Mouse (Mus musculus): ENCODE results near the gene Wbp4.

The Wbp4 gene

DNA sequence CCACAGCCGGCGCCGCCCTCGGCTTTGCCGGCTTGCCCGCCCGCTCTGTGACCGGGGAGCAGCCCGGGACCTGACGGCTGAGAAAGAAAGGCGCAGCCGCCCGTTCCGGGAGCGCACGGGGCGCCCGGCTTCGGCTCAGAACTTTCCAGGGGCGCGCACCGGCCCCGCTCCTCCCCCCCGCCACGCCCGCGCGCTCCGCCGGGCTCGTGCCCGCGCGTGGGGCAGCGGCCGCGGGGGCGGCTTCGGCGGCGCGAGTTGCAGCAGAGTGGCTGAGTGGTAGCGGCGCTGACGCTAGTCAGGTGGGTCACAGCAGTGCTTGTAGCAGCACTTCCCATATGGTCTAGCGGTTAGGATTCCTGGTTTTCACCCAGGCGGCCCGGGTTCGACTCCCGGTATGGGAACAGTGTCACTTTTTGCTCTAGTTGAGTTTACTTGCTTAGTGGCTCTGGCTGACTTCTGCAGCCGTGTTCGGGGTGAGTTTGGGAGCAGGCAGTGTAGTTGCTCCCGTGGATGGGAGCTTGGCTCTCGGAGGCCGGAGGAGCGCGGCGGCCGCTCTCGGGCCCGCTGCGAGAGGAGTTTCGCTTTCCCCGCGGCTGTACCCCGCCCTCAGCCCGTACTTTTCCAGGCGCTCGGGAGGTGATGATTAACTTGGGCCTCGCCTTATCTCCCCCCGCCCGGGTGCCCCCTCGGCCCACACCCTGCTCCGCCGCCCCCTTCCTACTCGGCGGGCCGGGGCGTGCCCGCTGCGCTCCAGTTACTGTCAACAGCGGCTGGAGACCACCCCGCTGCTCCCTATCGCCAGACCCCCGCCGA lies at the start of gene Wbp4:
Wbp4 (minus strand) TSS at position 182 of the 813 bp plus-strand sequence.
- DNase-seq (ENCODE audit: low spot score) = peak; percentile 89

- DNase-seq (ENCODE audit: low spot score) = no peak
These were observed 49.4 kb upstream of the Wbp4 start for GRCm38 (mm10) chr14:79530761-79531160.

GRCm38 (mm10) chr14:79529581-79530554 lies 48.5 kb upstream of the Wbp4 start:
- peak; percentile 83 for DNase-seq (ENCODE audit: low spot score)

DNA sequence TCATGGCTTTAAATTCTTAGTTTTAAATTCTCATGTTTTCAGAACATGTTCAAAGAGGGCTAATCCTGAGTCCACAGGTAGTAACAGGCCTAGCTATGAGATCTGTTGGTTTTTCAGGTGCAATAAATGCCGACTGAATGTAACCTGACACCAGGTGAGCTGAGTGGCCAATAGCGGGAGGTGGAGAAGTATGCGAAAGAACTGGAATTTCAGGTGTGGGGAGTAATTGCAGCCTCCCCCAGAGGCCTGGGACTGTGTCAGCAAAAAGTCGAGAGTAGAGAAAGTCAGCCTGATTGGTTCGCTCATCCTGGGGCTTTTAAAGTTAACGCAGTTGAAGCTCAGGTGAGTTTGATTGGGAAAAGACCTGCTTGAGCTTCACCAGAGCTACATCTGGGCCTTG lies 46.4 kb upstream of the Wbp4 start:
- DNase-seq (ENCODE audit: low spot score) = no peak

DNA sequence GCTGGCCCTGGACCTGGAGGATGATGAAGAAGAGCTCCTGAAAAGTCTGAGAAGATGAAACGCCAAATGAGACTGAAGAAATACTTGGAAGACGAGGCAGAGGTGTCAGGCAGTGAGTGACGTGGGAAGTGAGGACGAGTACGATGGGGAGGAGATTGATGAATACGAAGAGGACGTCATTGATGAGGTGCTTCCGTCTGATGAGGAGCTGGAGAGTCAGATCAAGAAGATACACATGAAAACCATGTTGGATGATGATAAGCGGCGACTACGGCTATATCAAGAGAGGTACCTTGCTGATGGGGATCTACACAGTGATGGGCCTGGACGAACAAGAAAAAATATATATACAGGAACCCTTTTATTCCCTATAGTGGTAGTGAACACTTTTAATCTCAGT lies 44.8 kb upstream of the Wbp4 start:
- peak; percentile 69 for DNase-seq (ENCODE audit: low spot score)

DNA sequence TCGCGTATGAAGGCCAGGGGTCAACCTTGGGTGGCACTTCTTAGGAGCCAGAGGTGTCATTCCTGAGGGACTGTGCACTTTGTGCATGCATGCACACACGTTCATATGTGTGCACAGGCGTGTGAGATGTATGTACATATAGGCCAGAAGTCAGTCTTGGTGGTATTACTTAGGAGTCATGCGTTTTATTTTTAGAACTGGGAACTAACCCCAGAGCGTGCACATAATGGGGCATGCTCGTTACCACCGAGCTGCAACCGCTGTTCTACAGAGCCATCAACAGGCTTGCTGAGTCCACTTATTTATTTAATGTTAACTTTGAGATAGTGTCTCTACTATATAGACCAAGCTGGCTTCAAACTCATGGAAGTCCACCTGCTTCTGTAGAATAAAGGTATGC lies 41.1 kb upstream of the Wbp4 start:
- DNase-seq (ENCODE audit: low spot score) = no peak

DNA sequence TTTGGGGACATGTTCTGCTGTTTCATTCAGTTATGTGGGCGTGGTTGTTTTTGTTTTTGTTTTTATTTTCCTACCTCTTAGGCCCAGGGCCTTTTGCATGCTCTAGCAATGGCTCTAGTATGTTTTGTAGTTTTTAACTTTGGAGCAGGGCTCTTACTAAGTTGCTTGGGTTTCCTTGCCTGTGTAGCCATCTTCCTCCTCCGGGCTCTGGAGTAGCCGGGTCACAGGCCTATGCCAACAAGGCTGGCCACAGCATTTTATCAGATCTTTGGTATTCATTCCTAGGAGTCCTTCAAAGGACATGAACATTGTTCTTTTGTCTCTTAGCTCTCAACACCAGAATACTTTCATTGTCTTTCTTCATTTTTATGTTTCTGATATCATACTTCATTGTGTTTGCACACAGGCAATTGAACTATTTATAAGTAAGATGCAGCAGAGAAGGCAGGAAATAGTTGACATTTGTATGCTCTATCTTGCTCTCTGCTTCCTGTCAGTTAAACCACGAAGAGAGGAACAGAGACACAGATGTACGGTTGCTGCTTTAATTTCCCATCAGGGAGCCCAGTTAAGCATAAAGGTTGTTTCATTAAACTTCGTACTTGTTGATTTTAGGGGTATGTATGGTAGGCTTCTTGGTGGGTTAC lies 40.3 kb upstream of the Wbp4 start:
- peak; percentile 51 for DNase-seq (ENCODE audit: low spot score)

DNA sequence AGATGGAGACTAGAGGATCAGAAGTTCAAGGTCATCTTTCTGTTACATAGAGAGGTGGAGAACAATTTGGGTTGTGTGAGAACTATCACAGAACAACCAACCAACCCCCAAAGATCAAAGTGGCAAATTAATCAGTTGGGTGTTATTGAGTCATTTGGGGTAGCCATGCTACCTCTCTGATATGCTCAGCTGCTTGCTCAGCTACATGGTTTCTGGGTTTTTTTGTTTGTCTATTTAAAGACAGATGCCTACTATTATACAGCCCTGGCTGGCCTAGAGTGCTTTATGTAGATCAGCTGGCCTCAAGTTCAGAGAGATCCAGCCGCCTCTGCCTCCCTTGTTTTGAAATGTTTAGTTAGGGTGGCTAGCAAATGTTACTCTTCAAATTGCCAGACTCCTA lies 39.7 kb upstream of the Wbp4 start:
- DNase-seq (ENCODE audit: low spot score) = no peak

DNA sequence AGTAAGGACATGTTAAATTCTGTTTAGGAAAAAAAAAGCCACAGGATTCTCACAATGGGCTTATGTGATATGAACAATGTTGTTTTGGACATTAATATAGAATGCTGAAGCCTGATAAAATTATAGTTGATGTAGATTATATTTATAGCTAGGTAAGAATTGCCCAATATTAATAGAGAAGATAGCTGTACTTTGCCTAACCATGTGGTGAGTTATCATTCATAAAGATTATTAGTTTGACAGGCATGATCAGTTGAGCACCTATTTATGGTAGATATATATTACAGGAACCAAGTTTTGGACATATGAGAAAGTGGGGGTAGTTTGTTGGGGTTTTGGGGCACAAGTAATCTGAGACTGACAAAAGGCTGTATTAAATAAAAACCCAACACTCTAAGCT lies 39.3 kb upstream of the Wbp4 start:
- DNase-seq (ENCODE audit: low spot score) = no peak

DNA sequence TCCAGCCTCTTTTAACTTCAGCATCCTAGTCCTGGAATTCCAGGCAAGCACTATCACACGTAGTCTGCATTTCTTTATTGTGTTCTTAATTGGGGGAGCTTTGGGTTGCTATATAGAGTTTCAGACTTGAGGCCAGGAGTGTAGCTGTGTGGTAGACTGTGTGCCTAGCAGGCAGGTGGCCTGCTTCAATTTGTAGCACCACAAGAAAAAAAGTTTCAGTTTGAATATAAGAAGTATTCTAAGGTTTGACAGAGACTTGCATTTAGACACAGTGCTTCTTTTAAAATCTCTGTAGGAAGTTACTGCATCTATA lies 38.3 kb upstream of the Wbp4 start:
- no peak for DNase-seq (ENCODE audit: low spot score)

- DNase-seq (ENCODE audit: low spot score) = no peak
These were observed 37.7 kb upstream of the Wbp4 start for GRCm38 (mm10) chr14:79518761-79519662.

DNA sequence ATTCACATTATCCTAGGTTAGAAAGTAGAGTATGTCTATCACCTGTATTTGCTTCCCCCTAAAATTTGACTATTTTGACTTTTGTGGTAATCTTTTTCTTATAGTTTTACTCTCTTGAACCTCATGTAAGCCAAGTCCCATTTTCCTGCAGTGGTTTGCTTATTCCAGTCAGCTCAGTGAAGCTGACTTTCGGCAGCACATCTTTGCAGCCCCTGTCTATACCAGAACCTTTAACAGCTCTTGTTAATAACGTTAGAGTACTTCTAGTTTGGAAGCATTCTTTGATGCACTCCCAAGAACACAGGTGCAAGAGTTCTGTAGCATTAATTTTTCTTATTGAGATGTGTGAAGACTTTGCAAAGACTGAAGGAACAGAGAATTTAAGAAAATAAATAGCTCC lies 36.8 kb upstream of the Wbp4 start:
- DNase-seq (ENCODE audit: low spot score) = no peak

DNA sequence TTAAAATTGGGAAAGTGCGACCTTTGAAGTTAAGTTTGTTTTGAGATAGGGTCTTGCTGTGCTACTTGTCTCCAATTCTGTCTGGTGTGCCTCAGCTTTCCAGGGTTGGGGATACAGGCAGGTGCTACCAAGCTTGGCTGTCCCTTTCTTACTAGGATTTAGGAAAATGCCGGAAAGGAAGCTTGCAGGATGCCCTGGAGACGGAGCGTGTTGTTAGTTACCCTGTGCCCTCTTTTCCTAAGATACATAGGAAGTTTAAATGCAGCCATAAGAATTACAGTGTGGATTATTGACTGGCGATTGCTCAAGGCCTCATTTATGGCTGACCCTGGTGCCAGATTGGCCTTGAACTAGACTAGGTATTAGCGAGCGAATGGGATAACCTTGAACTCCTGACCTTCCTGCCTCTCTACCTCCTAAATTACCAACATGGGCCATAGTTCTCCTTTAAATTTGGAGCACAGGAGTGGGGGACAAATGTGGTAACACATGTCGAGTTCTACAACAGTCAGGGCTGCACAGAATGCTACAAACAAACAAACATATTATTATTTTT lies 35.9 kb upstream of the Wbp4 start:
- no peak for DNase-seq (ENCODE audit: low spot score)

DNA sequence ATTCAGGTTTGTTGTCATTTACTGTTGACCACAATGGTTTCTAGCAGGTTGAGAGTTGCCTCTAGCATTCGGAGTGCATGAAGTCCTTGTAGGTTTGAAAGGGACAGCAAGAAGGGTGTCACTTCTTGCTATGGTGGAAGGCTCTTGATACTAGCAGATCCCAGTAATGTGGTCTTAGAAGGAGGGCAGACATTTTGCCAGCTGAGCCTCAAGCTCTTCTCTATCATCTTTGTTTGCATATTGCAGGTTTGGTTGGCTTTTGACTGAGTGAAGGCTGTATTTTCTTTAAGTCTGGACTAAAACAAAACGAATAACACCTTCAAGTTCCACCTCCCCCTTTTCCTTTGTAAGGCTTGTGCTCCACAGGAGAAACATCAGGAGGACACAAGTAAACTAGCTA lies 35.4 kb upstream of the Wbp4 start:
- no peak for DNase-seq (ENCODE audit: low spot score)

DNA sequence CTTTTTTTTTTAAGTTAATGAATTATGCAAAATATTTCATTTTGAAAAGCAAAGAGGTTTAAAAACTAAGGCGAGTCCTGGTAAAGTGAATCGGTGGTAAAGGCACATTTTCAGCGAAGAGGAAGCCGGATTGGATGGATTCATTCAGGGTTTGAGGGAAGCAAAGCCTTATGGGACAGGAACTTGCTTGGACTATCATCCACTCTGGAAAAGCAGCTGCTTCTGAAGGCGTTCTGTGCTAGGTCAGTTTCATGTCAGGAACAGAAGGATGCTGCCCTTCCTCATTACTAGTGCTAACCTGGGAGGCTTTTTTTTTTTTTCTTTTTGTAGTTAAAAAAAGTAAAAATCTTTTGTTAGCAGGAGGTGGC lies 34.9 kb upstream of the Wbp4 start:
- no peak for DNase-seq (ENCODE audit: low spot score)

DNA sequence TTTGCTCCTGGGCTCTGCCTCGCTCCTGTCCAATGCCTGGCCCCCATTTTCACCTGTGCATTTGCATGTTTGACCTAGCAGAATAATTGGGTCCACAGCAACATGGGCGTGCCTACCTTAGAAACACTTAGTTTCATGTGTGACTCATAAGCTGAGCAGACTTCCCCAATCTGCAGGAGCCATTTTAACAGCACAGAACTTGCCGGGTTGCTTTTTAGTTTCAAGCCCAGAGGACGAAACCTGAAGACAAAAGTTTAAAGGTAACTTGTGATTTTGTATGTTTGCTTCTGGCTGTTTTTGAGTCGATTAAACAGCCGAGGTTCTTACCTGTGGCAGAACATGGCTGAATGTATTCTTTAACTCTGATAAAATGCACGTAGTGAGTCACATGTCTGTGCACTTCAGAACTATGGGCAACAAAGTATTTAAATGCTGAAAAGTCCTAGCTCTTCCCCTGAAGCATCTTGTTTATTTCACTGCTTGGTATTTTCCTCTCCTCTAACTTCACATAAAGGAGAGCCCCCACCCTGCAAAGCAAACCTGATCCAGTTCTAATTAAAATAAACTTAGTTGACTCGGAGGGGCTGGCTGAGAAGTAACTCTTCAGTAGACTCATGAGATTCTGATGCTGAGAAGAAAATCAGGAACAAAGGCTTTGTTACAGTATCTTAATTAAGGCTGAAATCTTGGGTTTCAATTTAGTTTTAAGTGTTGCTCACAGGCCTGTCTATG lies 34.4 kb upstream of the Wbp4 start:
- DNase-seq (ENCODE audit: low spot score) = peak; percentile 86

DNA sequence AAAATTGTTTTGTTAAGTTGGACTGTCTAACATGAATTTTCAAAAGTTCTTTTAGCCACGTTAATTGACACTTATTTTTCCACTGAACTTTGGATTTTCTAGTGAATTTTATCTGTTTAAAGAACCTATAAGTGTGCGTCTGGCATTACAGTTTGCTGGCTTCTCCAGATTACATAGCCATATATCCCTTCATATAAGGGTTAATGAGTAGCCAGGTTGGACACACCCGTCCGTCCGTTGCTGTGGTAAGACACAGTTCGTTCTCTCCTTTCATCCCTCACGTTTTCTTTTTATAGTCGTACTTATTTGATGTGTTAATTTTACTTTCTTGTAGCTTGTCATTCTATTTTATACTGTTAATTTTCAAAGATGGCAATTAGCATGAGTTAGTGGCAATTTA lies 33.8 kb upstream of the Wbp4 start:
- DNase-seq (ENCODE audit: low spot score) = no peak

GRCm38 (mm10) chr14:79513951-79514350 lies 32.6 kb upstream of the Wbp4 start:
- DNase-seq (ENCODE audit: low spot score) = peak; percentile 52

GRCm38 (mm10) chr14:79511521-79511920 lies 30.2 kb upstream of the Wbp4 start:
- DNase-seq (ENCODE audit: low spot score) = no peak

DNA sequence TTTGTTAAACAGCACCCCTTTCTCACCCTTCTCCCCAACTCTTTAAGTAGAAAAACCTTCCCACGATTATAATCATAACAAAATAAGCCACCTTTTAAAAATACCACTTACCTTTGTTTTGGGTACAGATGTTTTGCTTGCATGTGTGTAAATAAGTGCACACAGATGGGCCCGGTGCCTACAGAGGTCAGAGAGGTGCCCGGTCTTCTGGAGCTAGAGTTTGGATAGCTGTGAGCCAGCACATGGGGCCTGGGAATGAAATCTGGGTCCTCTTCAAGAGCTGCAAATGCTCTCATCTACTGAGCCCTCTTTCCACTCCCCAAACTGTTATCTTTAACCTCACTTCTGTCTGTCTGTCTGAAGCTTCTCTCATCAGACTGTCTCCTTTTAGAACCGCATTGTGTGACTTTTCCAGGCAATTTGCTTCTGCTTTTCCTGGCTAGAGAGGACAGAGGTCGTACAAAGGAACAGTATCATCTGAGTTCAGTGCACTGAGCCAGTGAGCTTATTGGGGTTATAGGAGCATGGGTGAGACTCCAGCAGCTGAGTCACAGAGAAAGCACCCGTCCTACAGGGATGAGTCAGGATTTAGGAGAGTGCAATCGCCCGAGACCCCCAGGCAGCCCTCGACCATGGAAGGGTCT lies 27.5 kb upstream of the Wbp4 start:
- no peak for DNase-seq (ENCODE audit: low spot score)
